Mouse (Mus musculus) C2C12 (cell line): Measurements from ENCODE around the gene Jagn1. TPM values are rescaled to one million over a fixed set of nuclear protein-coding genes. Genes with fewer than 3 reads are reported as not detected.

Experiments
- H3K27me3 ChIP-seq: one replicate; pipeline ENCODE4 v1.6.1; 2011; ENCODE audit not compliant: control insufficient read depth, insufficient read depth, insufficient read length
- H3K36me3 ChIP-seq: one replicate; pipeline ENCODE4 v1.6.1; 2011; ENCODE audit not compliant: control insufficient read depth, insufficient read depth
- H3K4me3 ChIP-seq: one replicate; pipeline ENCODE4 v1.5.1; 2011; ENCODE audit warnings: mild to moderate bottlenecking, control low read depth; ENCODE audit not compliant: poor library complexity, insufficient read depth, severe bottlenecking
- H3K79me2 ChIP-seq: one replicate; pipeline ENCODE4 v1.6.1; 2011; ENCODE audit not compliant: control insufficient read depth, insufficient read depth
- H3K79me3 ChIP-seq: one replicate; pipeline ENCODE4 v1.6.1; 2011; ENCODE audit warnings: low read depth, control low read depth
- H3ac ChIP-seq: one replicate; pipeline ENCODE3; 2011; ENCODE audit warnings: low read depth; ENCODE audit not compliant: control insufficient read depth, insufficient read length
- CEBPB ChIP-seq: IDR thresholded peaks from one replicate; pipeline ENCODE4 v1.6.1; 2011; ENCODE audit warnings: low read depth, mild to moderate bottlenecking, control low read depth, moderate library complexity
- CTCF ChIP-seq: IDR thresholded peaks from one replicate; pipeline ENCODE4 v1.5.1; 2011; ENCODE audit not compliant: control insufficient read depth, insufficient read depth, insufficient read length
- FOSL1 ChIP-seq: IDR thresholded peaks from one replicate; pipeline ENCODE4 v1.8.0; 2011; ENCODE audit warnings: mild to moderate bottlenecking, low read length; ENCODE audit not compliant: poor library complexity, insufficient read depth, severe bottlenecking
- MAX ChIP-seq: IDR thresholded peaks from one replicate; pipeline ENCODE4 v1.6.1; 2011; ENCODE audit warnings: mild to moderate bottlenecking, control low read depth
- MYOD1 ChIP-seq: IDR thresholded peaks from one replicate; pipeline ENCODE4 v1.6.1; 2011; ENCODE audit warnings: low read depth; ENCODE audit not compliant: control insufficient read depth, insufficient read length
- MYOG ChIP-seq: IDR thresholded peaks from one replicate; pipeline ENCODE4 v1.6.1; 2011; ENCODE audit not compliant: control insufficient read depth, insufficient read length; ENCODE audit errors: extremely low read depth
- USF1 ChIP-seq: IDR thresholded peaks from one replicate; pipeline ENCODE4 v1.6.1; 2011; ENCODE audit warnings: low read depth, mild to moderate bottlenecking, control low read depth, moderate library complexity
- polyA plus RNA-seq: library from polyadenylated mRNA; unstranded; fragments of >200 nt; fragmentation: generic; extraction: Trizol; gene quantifications from one replicate; pipeline ENCODE4 v1.2.1, GENCODE M21; 2012; ENCODE audit warnings: missing spikeins

The Jagn1 gene
- polyA plus RNA-seq, 1 experiment, result 76.4 TPM

DNA sequence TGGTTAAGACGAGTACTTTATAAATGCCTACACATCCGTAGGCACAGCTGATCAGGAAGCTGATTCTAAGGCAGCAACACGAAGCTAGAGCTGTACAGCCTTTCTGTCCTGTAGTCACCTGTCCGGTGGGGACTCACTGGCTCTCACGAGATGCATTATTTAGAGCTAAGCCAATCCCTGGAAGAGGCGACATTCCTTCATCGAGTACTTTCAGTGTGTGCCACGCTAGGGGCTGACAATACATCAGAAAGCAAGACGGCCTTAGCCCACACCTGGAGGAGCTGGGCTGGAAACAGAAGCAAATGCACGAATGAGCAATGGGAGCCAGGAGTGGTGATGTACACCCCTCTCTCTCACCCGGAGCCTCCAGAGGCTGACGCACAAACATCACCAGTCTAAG is 5.2 kb upstream of the Jagn1 start:
- Histone ChIP-seq H3K27me3 (peaks cover 9% of the 10 kb centered on the region), H3K79me3 (no peaks in the 10 kb centered on the region), H3K36me3 (no peaks in the 10 kb centered on the region), H3ac (no peak overlapping the region), H3K79me2 (no peaks in the 10 kb centered on the region), H3K4me3 (no peak overlapping the region)
- TF ChIP-seq USF1, result no peak
- no peak for TF ChIP-seq CTCF
- TF ChIP-seq MYOG, result no peak
- no peak for TF ChIP-seq MAX
- no peak for TF ChIP-seq CEBPB

DNA sequence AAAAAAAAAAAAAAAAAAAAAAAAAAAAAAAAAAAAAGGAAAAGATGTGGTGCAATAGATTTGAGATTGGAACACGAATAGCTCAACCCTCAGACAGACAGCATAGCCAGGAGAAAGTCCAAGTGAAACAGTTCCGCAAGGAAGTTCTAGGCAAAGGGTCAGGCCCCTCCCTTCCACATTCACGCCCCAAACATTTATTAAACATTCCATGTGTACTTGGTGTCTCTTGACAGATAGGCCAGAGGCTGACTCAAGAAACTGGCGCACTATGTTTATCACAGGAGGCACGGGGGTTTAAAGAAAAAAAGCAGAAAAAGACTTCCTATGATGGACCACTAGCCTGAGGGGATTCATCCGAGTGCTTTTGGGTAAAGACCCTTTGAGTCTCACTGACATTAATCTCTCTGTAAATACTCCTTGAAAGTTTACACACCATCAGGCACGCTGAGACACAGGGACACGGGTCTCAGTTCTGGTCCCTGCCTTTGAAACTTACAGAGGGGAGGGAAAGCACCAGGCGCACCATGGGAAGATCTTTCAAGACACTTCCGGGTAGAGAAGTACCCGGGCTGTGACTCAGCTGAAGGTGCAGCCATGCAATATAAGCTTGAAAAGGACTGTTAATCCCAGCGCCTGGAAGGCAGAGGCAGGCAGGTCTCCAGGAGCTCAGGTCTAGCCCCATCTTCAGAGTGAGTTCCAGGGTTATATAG is 3.5 kb upstream of the Jagn1 start:
- H3K36me3 ChIP-seq, result no peaks in the 10 kb centered on the region
- peaks cover 16% of the 10 kb centered on the region for H3K79me2 ChIP-seq
- peaks cover 5% of the 10 kb centered on the region for H3K27me3 ChIP-seq
- H3K4me3 ChIP-seq, result no peak overlapping the region
- peaks cover 12% of the 10 kb centered on the region for H3K79me3 ChIP-seq
- no peak overlapping the region for H3ac ChIP-seq
- TF ChIP-seq MYOG (no peak), USF1 (no peak), MAX (no peak), MYOD1 (no peak), FOSL1 (no peak), CEBPB (no peak)

DNA sequence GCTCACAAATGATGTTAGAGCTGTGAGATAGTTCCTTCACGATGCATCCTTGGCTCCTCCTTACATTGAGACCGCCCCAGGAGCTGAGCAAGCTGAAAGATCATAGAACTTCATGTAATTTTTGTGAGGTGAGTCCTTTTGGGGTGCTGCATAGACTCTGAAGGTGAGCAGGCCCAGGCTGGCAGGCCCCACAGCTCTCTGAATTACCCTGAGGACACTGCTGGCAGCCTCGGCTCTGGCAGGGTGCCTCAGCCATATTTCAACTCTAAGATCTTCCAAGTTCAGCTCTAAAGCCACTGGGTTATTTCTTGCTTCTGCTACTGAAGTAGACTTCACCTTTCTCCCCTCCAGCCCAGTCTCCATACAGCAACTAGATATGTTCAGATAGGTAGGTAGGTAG is 1.7 kb upstream of the Jagn1 start:
- Histone ChIP-seq H3K79me2 (peaks cover 33% of the 10 kb centered on the region), H3K4me3 (no peak overlapping the region), H3K79me3 (peaks cover 18% of the 10 kb centered on the region), H3K36me3 (peaks cover 8% of the 10 kb centered on the region), H3K27me3 (no peaks in the 10 kb centered on the region), H3ac (no peak overlapping the region)
- TF ChIP-seq MYOG (no peak), CTCF (no peak), CEBPB (no peak), USF1 (no peak), MYOD1 (no peak), FOSL1 (no peak), MAX (no peak)

- Histone ChIP-seq H3K27me3 (no peaks in the 10 kb centered on the region), H3K79me2 (peaks cover 36% of the 10 kb centered on the region), H3K79me3 (peaks cover 18% of the 10 kb centered on the region), H3ac (no peak overlapping the region), H3K4me3 (no peak overlapping the region), H3K36me3 (peaks cover 10% of the 10 kb centered on the region)
- TF ChIP-seq FOSL1 (no peak), CTCF (peak; percentile 39)
Observed at GRCm38 (mm10) chr6:113441147-113441680, 1.2 kb upstream of the Jagn1 start.

GRCm38 (mm10) chr6:113442087-113442441 is 305 bp upstream of the Jagn1 start:
- H3K79me2 ChIP-seq, result peaks cover 42% of the 10 kb centered on the region
- peaks cover 18% of the 10 kb centered on the region for H3K79me3 ChIP-seq
- no peak overlapping the region for H3ac ChIP-seq
- H3K36me3 ChIP-seq, result peaks cover 19% of the 10 kb centered on the region
- no peak for TF ChIP-seq MAX
- no peak for TF ChIP-seq USF1
- TF ChIP-seq MYOD1, result no peak
- TF ChIP-seq CTCF, result no peak
- TF ChIP-seq CEBPB, result no peak
- no peak for TF ChIP-seq MYOG
- TF ChIP-seq FOSL1, result no peak
- no peaks in the 10 kb centered on the region for H3K27me3 ChIP-seq
- peak overlapping the region; percentile 90 for H3K4me3 ChIP-seq

GRCm38 (mm10) chr6:113443091-113443490 is 722 bp downstream of the Jagn1 start:
- TF ChIP-seq MYOG (no peak), MAX (no peak)
- no peaks in the 10 kb centered on the region for H3K27me3 ChIP-seq

More at GRCm38 (mm10) chr6:113443091-113443490, 722 bp downstream of the Jagn1 start:
- H3K79me3 ChIP-seq, result peaks cover 18% of the 10 kb centered on the region
- peak overlapping the region; percentile 90 for H3ac ChIP-seq
- peaks cover 29% of the 10 kb centered on the region for H3K36me3 ChIP-seq
- H3K79me2 ChIP-seq, result peaks cover 42% of the 10 kb centered on the region
- H3K4me3 ChIP-seq, result peak overlapping the region; percentile 90
